Mouse (Mus musculus) cerebellum, adult 18-20 months (tissue): ENCODE data around the gene Tmem121.
"Not testable (repeated sequence)": the region's sequence is repeated elsewhere in the genome, so short reads cannot be mapped to it uniquely, and the experiment has no call there.

Experiments used
- DNase-seq, 2 experiments: peaks; one replicate each; pipeline ENCODE4 v3.0.0; 2021

Tmem121 gene

DNA sequence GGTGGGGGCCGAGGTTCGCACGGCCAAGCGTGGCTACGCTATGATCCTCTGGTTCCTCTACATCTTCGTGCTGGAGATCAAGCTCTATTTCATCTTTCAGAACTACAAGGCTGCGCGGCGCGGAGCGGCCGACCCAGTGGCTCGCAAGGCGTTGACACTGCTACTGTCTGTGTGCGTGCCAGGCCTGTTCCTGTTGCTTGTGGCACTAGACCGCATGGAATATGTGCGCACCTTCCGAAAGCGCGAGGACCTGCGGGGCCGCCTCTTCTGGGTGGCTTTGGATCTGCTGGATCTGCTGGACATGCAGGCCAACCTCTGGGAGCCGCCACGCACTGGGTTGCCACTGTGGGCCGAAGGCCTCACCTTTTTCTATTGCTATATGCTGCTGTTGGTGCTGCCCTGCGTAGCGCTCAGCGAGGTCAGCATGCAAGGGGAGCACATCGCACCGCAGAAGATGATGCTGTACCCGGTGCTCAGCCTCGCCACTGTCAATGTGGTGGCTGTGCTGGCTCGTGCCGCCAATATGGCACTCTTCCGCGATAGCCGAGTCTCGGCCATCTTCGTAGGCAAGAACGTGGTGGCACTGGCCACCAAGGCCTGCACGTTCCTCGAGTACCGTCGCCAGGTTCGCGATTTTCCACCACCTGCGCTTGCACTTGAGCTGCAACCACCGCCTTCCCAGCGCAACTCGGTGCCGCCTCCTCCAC, 2.8 kb downstream of the Tmem121 start:
- peak in 1 of 2 experiments; percentile 32 for DNase-seq

DNA sequence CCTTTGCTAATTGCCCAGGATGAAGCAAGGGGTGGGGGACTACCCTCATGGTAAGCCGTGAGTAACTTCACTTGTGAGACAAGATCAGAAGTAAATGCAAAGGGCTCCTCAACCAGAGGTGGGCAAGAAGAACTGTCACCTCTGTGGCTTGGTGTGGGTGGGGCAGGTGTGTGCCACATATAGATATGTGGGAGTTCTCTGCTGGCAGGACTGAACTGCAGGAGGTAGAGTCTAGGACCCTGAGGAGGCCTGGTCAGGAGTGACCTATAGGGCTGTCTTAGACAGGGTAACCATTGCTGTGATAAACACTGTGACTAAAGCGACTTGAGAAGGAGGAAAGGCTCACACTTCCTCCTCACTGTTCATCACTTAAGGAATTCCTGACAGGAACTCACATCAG, 7.7 kb downstream of the Tmem121 start:
- DNase-seq = no peak

DNA sequence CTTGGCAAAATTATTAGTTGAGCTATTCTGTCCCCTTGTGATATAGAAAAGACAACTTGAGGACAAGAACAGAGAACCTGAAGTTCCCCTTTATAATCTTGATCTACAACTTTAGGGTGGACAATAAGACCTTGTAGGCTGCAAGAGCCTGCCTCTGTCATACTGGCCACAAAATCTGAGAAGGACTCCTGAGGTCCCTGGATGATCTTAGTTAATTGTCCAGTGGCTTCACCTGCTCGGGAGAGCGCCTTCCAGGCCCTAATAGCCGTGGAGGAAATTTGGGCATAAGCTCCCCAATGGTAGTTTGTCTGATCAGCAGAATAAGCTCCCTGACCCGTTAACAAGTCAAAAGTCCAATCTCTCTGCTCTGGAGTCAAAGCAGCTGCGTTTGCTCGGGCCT, 13.4 kb downstream of the Tmem121 start:
- DNase-seq = not testable (repeated sequence)

DNA sequence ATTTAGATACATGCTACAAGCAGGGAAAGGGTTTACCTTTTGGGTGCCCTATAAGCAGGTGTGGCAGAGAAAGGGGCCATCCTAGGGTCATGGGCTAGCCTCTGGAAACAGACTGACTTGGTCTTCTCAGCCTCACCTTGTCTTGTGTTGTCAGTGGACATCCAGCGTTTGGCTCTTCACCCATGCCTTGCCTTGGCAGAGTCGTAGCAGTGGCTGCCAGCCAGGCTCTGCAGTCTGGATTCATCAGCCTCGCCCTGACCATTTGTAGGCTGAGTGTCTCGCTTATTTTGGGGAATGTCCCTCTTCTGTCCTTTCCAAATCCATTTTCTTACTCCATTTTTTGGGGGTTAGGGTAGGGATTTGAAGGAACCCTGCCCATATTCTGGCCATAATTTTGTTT, 15.6 kb downstream of the Tmem121 start:
- DNase-seq = peak; percentile 64 to 65

DNA sequence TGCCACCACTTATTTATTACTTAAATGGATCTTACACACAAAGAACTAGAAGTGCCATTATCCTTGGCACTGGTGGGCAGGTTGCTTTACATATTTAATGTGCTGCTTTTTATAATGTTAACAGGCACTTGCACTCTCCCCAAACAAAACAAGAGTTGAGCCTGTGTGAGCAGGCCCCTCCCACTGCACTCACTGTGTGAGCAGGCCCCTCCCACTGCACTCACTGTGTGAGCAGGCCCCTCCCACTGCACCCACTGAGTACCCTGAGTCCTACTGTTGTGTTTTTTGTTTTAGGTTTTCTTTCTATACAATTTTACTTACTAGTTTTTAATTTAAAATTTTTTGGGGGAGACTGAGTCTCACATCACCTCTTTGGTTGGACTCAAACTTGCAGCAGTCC, 16.3 kb downstream of the Tmem121 start:
- peak in 1 of 2 experiments; percentile 37 for DNase-seq

DNA sequence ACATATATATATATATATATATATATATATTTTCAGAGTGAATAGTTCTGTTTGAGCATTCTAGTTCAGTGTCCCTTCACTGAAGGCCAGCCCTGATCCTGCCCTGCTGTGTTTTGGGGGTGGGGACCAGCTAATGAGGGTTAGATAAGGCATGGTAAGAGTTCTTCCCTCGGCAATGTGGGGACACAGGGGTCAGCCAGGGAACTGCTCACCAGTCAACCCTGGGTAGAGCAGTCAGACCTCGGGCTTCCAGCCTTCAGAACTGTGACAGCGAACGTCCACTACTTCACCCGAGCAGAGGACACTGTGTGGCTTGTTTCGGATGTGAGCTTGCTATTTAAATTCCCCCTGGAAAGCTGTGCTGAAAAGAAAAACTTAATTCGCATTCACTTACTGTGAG, 17.8 kb downstream of the Tmem121 start:
- no peak for DNase-seq

DNA sequence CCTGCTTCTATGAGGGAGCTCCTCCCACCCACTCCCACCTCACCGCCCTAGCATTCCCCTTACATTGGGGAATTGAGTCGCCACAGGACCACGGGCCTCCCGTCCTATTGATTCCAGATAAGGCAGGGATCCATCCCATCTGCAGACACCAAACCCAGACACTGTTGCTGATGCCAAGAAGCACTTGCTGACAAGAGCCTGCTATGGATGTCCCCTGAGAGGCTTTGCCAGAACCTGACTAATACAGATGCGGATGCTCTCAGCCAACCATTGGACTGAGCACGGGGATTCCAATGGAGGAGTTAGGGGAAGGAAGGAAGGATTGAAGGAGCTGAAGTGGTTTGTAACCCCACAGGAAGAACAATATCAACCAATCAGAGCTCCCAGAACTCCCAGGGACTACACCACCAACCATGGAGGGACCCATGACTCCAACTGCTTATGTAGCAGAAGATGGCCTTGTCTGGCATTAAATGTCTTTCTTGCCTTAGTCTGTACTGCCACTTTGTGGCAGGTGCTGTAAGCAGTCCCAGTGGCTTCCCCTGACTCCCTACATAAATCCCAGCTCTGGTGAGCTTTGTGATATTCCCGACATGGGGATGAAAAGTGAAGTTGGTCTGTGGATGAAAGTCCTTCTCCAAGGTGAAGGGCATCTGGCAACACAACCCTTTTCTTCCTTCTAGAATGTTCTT, 19.7 kb downstream of the Tmem121 start:
- DNase-seq = no peak

DNA sequence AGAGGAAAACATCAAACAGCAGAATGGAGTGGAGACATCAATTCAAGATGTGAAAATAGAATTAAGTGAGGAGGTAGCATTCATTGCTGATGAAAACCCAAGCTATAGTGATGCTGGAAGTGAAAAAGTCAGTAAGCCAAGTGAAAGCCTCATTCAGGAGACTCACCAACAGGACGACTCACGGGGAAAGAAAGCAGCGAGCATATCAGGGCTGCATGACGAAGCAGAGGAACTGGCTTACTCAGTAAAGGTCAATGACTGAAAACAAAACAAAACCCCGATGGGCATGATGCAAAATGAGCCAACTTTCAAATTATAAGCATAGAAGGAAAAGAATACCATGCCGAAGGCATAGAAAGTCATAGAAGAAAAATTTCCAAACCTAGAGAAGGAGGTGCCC, 22.0 kb downstream of the Tmem121 start:
- no peak for DNase-seq

DNA sequence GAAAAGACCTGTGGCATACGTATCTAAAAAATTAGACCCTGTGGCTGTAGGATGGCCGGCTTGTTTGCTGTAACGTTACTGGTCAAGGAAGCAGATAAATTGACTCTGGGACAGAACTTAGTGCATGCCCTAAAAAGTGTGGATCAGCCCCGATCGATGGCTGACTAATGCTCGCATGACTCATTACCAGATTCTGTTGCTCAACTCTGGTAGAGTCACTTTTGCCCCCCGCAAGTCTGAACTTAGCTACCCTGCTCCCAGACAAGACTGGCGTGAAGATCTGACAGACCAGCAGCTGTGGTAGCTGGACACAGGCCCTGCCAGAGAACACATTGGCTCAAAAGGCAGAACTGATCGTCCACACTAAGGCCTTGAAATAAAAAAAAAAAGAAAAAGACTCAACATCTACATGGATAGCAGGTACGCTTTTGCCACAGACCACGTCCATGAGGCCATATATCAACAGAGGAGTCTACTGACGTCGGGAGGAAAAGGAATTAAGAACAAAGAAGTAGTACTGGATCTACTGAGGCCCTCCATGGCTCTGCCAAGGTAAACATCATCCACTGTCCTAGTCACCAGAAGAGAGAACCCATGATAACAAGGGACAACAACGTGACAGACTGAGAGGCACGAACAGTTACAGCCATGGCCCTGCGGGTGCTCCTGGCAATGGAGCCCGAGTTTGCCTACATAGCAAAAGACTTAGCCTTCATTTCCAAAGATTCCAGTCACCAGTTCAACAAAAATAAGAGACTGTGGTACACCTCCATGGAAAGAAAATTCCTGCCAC, 25.1 kb downstream of the Tmem121 start:
- no peak for DNase-seq

DNA sequence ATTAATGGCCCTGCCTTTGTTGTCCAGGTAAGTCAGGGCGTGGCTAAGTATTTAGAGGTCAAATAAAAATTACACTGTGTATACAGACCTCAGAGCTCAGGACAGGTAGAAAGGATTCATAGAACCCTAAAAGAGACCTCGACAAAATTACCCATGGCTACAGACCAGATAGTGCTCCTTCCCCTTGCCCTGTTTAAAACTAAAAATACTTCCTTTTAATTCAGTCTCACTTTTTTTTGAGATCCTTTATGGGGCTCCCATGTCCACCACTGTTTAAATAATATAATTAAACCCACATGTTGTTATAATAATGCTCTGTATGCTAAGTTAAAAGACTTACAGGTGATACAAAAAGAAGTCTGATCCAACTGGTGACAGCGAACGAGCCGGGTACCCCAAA, 26.0 kb downstream of the Tmem121 start:
- DNase-seq = no peak

DNA sequence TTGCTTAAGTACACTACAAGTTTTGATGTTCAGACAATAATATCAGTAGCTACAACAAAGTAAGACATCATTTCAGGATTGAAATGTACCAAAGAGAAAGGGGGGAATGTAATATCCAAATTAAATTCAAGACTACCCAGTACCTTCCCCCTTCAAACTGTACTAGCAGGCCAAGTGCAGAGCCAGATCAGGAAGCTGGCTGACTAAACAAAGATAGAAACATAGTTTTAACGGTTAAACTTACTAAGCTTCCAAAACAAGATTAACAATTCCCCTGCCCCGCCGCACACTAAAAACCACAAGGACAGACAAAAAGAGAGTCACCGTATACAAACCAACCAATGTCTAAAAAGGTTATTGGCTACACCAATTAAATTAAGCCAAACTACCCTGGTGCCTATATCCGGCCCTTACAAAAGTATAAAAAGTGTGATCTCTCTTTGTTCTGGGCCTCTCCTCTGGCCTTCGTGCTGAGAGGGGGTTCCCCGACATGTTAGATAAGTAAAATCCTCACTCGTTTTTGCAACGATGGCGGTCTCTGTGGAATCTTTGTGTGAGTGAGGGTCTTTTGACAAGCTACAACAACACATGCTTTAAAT, 26.7 kb downstream of the Tmem121 start:
- DNase-seq = no peak

DNA sequence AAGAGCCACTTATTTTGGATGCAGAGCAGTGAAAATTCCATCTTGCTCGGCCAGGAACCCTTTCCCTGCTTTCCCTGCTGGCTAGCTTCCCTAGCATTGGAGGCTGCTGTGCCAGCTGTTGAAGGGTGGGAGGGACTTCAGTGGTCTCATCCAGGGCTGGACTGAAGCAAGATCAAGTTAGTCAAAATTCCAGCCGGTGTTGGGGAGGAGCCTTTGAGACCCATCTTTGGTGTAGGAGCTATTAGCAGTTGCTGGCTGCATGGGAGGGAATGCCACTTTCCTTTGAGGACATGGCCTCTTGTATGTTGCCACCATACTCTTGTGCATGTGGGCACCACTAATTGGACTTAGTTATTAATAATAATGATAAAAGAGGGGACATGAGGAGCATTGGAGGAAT, 27.5 kb downstream of the Tmem121 start:
- no peak for DNase-seq

DNA sequence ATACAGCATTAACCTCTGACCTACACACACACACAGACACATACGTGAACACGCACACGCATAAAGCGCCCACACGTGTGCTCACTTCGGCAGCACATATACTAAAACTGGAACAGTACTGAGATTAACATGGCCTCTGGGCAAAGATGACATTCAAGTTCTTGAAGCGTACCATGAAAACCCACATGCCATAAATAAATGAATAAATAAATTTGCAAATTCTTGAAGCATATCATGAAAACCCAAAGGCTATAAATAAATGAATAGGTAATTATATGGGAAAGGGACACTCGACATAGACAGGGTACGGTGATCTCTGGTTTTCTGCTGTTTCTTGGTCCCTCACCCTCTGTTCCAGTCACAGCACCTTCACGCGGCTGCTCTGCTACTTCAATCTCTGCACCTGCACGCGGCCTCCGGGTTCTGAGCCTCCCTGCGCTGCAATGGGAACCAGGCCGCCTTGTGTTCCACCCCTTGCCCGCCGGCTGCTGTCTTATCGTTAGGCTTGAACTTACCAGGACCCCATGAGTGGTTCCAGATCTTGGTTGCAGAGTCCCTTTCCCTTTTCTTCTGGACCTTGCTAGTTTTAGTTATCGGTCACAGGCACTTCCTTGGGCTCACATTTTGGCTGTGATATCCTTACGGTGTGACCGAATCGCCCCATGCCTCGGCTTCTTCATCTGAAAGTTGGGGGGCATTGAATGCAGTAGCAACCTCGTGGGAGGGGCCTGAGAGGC, 28.5 kb downstream of the Tmem121 start:
- DNase-seq = no peak

DNA sequence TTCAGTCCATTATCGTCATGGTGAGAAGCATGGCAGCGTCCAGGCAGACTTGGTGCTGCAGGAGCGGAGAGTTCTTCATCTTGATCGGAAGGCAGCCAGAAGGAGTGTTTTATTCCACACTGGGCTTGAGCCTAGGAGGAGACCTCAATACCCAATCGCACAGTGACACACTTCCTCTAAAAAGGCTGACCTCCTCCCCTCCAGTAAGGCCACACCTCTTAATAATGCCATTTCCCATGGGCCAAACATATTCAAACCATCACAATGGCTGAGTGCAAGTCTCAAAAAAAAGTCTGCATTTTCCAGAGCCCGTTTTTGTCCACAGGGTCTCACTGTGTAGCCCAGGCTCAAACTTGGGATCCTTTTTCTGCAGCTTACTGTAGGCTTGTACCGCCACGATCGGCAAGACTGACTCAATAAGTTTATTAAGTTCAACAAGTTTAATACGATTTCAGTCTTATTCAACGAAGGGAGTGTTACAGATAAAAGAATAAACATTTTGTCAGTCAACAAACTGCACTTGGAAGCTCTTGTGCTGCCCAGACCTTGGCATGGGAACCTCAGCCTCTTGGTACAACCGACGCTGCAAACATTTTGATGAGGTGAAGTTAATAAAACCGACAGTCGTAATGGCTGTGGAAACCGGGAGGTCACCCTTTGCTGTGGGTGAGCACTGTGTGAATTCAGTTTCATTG, 29.4 kb downstream of the Tmem121 start:
- no peak for DNase-seq

DNA sequence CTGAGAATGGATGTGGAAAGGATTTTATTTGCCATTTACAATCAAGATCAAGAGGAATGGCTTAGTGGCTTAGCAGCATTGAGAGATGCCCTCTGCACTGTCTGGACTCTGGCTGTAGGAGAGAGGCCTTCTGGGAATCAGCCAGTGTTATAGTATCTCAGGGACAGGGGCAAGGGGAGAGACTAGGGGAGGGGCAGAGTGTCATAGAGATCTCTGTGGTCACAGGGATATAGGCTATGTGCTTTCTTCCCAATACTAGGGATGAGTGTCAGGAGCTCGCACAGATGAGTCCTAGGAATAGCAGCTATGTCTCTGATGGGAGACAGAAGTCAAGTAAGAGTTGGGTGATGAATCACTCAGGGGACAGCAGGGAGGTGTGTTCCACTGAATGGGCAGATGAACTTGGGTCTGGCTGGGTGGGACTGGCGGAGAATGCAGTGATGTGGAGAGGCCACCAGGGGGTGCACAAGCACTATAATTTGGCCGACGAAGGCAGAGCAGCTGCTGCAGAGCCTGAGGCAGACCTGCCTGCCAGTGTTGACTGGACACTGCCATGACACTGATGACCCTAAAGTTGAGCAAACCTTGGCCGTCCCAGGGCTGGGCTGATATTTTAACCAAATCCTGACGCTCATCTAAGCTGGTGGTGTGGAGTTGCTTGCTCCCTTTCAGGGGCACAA, 30.1 kb downstream of the Tmem121 start:
- DNase-seq = peak; percentile 57 to 65

DNA sequence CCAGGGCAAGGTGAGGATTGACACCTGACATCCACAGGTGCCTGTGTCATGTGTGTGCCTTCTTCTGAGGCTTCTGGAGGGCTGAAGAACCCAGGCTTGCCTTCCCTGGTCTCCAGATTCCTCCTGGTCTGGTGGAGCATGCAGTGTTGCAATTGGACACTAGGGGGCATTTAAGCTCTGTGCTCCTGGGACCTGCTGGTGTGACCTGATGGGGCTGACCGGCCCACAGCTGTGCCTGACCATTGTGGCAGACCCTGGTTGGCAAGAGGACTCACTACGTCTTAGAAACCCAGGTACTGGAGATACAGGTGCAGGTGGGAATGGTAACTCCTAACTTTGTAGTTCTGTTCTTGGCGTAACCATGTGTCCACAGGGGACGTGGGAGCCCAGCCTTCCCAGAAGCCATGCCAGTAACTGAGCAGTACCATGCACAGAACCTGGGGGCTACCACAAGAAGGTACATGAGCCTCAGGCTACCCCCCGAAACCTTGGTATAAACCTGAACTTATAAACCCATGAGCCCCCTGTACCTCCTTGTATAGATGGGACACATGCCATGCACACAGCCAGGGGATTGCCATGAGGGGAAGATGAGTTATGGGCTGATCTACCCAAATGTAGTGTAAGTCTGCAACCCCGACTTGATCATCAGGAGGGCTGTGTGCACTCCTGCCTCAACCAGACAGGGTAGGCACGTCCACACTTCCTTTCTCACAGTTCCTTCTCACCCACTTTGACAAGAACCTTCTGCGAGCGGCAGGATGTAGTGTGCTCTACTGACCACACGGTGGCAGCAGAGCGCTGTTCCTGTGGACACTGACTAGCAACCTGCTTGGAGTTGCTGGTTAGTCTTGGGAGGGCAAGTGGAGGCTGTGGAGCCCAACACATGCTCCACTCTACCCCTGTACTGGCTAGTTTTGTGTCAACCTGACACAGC, 31.8 kb downstream of the Tmem121 start:
- DNase-seq = peak; percentile 57 to 71

DNA sequence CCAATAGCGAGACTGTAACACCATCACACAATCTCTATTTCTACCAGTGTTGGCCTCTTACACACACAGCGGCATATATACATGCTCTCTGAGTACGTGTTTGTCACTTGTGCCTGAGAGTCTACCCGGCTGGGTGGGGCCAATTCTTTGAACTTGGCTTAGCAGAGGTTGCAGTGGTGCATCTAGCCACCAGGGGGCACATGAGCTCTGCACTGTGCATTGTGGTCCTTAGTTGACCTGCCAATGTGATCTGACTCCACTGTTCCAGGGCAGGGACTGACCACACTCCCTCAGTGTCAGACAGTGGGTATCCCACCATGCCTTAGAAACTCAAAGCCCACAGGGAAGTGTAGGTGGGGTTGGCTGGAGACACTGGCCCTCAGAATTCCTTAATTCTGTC, 34.1 kb downstream of the Tmem121 start:
- DNase-seq = peak in 1 of 2 experiments; percentile 21

DNA sequence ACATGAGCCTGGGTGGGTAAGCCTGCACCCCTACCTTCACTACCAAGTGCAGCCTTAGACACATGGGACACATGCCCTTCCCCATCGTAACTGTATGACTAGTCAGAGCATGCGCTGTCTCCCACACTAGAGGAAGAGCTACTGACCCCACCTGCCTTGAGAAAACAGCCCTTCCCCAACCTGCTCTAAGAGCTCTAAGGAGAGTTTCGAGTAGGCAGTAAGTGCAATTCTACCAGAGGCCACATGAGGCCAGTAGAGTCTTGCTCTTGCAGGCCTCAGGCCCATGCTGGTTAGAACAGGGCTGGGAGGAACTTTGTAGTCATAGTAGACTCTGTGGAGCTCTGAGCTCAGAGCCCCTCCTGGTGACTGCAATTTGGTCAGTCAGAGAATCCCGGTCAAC, 34.7 kb downstream of the Tmem121 start:
- DNase-seq = peak; percentile 49 to 51

DNA sequence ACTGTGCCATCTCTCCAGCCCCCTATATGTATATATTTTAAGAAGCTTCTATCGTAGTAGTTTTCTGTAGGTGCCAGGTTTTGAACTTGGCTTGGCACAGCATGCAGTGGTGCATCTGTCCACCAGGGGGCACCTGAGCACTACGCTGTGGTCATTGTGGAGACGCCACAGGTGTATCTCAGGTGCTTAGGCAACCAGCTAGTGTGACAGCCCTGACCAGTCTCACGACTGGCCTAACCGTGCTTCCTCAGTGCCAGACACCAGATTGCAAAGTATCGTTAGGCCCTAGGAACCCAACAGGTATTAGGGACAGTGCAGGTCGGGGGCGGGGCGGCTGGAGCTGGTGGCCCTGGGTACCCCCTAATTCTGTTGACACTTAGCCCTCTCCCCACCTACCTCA, 35.6 kb downstream of the Tmem121 start:
- peak in 1 of 2 experiments; percentile 24 for DNase-seq

DNA sequence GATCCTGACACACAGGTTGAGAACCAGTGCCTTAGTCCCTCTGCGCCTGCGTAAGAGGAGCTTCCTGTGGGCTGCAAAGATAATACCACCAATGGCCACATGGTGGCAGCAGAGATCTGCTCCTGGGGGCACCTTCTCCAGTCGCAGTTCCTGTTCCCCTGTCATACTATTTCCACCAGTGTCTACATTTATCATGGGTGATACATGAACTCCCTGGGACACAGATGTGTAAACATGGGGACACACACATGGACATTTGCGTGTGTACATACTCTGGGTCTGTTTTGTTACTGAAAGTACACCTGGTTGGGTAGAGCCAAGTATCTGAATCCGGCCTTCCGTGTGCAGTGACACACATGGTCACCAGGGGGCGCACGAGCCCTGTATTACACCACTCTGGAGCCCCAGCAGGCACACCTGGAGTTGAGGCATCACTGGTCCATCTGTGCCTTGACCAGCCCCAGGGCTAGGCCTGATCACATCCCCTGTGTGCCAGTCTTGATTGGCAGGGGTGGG, 36.4 kb downstream of the Tmem121 start:
- DNase-seq = peak; percentile 73 to 76
